Mouse (Mus musculus) monocyte, adult 5-6 weeks (primary cell): ENCODE data around the gene 1810009J06Rik. TPM values are rescaled to one million over a fixed set of nuclear protein-coding genes. Genes with fewer than 3 reads are reported as not detected.
"Not testable (repeated sequence)": the region's sequence is repeated elsewhere in the genome, so short reads cannot be mapped to it uniquely, and the experiment has no call there.

Source experiments
- ATAC-seq: fragments of 153-309, 156-312 bp; replicated peaks from 2 replicates; pipeline ENCODE4 v1.8.0; 2017; ENCODE audit warnings: mild to moderate bottlenecking; ENCODE audit not compliant: low TSS enrichment, insufficient number of reproducible peaks, severe bottlenecking, poor library complexity, low FRiP score
- total RNA-seq: library from RNA; stranded (forward); fragments of 200-1000, 200-491, 200-594 nt; gene quantifications from 3 replicates; pipeline ENCODE4 v1.2.3, GENCODE M21; 2017

1810009J06Rik gene
- not detected in 3 replicates for total RNA-seq

DNA sequence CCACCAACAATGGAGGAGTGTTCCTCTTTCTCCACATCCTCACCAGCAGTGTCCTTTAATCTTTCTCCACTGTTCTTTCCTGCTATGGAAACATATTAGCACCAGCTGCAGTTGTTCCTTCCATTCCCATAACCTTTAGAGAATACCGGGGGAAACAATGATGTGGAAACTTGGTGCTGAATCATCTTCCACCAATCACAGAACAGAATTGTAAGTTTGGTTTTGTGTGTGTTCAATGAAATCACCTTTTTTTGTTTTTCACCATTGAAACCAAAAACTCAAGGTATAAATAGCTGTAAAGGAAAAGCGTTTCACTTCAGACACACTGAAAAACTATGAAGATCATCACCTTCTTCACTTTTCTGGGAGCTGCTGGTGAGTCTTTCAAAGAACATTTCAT is at the start of gene 1810009J06Rik:
Gene 1810009J06Rik, plus strand, starts transcription at position 301 of the 400 bp plus-strand sequence.
- not testable (repeated sequence) for ATAC-seq

DNA sequence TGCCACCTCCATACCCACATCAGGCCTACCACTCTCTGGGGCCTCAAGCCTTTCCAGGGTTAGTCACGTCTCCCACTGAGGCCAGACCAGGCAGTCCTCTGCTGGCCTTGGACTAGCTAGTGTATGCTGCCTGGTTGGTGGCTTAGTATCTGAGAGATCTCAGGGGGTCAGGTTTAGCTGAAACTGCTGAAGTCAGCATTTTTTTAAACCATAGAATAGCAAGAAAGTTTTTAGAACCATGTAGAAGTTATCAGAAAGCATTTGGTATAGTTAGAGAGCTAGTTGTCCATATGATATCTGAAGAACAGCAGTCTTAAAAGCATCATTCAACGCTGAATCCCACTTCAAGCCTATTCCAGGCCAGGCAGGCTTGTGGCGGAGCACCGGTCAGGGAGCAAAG is 44.6 kb upstream of the 1810009J06Rik start:
- no peak for ATAC-seq

DNA sequence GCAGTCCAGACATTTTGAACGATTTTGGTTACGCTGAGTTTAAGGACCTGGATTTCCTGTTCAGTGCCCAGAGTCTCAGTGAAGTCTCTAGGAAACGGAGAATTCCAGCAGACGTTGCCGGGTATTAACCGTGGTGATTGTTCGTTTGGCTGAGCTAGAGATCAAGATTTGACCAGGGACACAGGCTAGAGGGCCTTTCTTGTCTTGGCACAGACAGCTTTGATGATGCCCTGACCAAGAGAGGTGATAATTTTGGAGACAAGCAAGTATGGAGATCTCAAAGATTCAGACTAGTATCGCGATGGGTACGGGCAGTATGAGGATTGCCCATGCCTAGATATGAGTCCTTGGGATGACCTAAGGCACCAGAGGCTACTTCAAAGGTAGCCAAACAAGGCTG is 24.1 kb upstream of the 1810009J06Rik start, which contains the start of gene 1700074P13Rik:
Gene 1700074P13Rik, minus strand, starts transcription at position 101 of the 400 bp plus-strand sequence.
- no peak for ATAC-seq

DNA sequence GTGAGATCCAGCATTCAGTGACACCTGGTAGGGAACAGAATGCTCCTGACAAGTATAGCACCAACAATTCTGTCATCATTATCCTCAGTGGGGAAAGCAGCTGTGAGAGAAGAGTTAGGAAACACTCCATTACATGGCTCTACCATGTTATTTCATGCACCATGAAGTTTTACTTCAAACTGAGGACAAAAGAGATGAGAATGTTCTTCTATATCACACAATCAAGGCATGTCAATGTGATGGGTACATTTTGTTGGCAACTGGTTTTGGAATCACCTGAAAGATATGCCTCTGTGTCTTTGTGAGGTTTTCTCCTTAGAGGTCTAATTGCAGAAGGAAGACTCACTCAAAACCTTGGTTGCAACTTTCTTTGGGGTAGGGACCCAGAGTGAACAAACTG is 12.8 kb upstream of the 1810009J06Rik start, which contains the start of gene Gm4744:
Gene Gm4744, minus strand, starts transcription at position 101 of the 400 bp plus-strand sequence.
- ATAC-seq = no peak

DNA sequence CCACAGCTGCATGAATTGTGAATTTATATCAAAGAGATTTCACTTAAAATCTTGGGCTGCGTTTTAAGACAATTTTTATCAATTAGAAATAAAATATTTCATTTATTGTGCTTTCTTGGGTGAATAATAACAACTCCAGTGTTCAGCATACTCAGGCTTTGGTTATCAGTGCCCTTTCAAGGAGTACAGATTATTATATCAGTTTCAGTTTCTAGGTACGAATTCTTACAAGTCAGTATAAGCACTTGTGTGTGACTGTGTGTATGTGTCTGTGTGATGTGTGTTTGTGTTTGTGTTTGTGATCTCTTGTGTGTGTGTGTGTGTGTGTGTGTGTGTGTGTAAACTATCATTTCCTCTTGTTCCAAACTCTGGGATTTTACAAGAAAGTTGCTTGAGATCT is 10.8 kb upstream of the 1810009J06Rik start:
- no peak for ATAC-seq

DNA sequence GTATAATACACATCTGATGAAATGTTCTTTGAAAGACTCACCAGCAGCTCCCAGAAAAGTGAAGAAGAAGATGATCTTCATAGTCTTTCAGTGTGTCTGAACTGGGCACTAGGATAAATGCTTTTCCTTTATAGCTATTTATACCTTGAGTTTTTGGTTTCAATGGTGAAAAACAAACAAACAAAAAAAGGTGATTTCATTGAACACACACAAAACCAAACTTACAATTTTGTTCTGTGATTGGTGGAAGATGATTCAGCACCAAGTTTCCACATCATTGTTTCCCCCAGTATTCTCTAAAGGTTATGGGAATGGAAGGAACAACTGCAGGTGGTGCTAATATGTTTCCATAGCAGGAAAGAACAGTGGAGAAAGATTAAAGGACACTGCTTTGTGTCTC is 34.8 kb downstream of the 1810009J06Rik start, which contains the start of gene Gm2663:
Gene Gm2663, minus strand, starts transcription at position 101 of the 400 bp plus-strand sequence.
- not testable (repeated sequence) for ATAC-seq

DNA sequence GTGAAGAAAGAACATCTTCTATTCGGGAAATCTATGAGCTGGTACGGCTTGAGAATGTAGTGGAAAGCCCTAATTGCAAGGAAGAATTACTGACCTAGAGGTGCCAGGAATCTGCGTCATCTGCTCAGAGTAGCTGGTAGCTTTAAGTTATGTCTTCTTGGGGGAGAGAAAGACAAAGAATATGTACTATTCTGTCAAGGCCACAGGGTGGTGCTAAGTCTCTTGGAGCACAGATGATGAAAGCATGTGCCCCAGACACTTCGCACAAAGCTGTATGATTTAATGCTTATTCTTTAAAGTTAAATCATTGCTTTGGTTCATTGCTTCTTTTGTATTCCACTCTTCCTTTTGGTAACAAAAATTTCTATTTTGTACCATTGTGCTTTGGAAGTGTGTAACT is 50.5 kb downstream of the 1810009J06Rik start:
- no peak for ATAC-seq

Other genes starting within 250 kb of the 1810009J06Rik start
- not detected in 3 replicates for gene Moxd2, start 77.3 kb upstream of the 1810009J06Rik start, total RNA-seq
- 1.3 to 2.0 TPM in 2 of 3 replicates, not detected in the other for gene Prss58, start 64.4 kb upstream of the 1810009J06Rik start, total RNA-seq
- gene 1700074P13Rik, start 24.2 kb upstream of the 1810009J06Rik start, total RNA-seq = 0.76 TPM in 1 of 3 replicates, not detected in the others
- not detected in 3 replicates for gene Gm4744, start 12.9 kb upstream of the 1810009J06Rik start, total RNA-seq
- gene Gm2663, start 34.7 kb downstream of the 1810009J06Rik start, total RNA-seq = not detected in 3 replicates
- gene 2210010C04Rik, start 70.8 kb downstream of the 1810009J06Rik start, total RNA-seq = not detected in 3 replicates